Mouse (Mus musculus) E14TG2a.4 (cell line): Measurements from ENCODE around the gene Cyp2j5.

Experiments
- CTCF ChIP-seq: conservative IDR thresholded peaks from 2 replicates; pipeline ENCODE4 v1.5.1; 2014; ENCODE audit warnings: low read length
- NANOG ChIP-seq: IDR thresholded peaks from 2 replicates; pipeline ENCODE4 v1.6.1; 2014; ENCODE audit warnings: borderline replicate concordance, low read length, mixed read lengths

DNA sequence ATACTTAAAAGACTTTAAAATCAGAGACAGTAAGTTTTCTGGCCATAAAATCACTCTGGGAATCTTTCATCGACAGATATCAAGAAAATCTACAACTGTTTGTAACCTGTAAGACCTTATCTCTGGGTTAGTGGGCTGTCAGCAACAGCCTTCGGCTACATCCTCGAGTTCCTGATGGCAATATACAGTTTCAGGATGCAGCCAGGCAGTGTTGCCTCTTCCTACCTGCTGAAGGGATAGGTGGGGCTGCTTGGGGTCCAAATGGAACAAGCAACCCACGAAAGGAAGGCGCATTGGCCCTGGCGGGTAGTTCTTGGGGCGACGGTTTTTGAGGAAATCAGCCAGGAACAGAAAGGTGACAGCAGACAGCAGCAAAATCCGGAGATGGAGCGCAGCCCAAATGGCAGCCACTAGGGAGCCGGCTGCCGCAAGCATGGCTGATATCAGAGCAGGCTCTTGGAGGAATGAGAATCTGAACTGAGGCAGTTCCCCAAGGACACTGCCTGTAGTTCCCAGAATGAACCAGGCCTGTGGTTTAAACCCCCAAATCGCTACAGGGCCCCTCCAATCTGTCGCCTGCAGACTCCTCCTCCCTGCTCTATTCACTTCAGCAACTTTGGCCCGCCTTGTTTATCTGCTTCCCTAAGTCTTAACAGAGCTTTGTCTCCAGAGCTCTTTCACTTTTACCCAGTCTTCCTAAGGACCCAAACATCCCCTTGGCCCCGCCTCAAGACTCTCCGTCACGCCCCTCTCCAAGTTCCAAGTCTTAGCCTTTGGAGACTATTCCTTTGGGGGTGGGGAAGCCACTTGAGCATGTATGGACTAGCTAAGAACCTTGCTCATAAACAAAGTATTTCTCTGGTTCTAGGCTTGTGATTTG lies 72.8 kb downstream of the Cyp2j5 start, which contains the start of gene Cyp2j9:
- TF ChIP-seq CTCF = no peak
- TF ChIP-seq NANOG = no peak
